Mouse (Mus musculus) ovary, adult 18-20 months (tissue): ENCODE results near the gene Tnfrsf8.
A peak's percentile ranks its signal among the peaks of the same experiment; 100 is the strongest.
"Not testable (repeated sequence)": the region's sequence is repeated elsewhere in the genome, so short reads cannot be mapped to it uniquely, and the experiment has no call there.

Experiments used
- DNase-seq: peaks from one replicate; pipeline ENCODE4 v3.0.0; 2022; ENCODE audit warnings: low spot score, mixed read lengths

The Tnfrsf8 gene

DNA sequence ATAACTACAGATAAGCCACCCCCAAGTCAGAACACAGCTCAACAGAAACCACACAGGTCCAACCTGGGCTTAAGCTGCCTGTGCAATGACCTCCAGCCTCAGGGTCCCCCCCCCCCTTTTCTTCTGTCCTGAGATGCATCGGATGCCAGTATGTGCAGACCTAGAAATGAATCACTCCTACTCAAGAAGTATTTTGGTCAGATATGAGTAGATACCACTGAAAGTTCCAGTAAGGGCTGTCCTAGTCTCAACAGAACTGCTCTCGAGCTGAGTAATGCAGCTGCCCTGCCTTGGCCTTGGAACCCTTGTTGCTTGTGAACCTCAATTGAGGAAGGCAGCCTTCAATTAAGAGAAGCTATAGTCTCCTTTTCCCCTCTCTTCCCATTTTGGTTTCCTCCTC, 4.1 kb downstream of the Tnfrsf8 start:
- no peak for DNase-seq

DNA sequence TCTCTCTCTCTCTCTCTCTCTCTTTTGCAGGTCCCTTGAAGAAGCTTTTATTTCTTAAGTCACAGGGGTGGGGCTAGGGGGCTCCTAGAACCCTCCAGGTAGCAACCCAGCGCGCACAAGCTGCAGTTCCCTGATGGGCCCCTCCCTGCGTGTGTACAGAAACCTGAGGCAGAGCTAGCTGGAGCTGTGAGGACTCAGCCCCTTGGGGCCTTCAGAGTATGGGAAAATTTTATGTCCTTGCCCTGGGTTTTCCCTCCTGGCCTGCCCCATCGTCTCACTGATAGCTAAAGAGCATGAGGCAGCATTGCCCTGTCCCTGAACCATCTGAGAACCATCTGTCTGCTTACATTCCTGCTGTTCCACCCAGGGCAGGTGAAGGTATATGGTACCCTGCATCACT, 8.5 kb downstream of the Tnfrsf8 start:
- DNase-seq: no peak

DNA sequence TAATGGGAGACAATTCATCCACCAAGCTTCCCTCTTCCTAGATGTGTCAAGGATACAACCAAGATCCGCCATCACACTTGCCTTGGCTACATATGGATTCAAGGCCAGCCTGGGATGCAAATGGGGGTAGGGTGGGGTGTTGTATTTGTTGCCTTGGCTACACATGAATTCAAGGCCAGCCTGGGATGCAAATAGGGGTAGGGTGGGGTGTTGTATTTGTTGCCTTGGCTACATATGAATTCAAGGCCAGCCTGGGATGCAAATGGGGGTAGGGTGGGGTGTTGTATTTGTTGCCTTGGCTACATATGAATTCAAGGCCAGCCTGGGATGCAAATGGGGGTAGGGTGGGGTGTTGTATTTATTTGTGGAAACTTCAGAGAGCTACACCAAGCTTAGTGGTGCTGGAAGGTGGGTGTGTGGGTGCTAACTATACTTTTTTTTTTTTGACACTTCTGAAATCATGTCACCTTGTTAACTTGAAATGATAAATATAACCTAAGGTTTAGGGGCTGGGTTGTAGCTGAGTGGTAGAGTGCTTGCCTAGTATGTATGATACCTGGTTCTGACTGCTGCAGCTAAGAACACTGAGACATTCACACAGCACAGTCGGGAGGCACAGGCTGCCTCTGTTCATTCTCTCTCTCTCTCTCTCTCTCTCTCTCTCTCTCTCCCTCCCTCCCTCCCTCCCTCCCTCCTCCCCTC, 9.2 kb downstream of the Tnfrsf8 start:
- DNase-seq: not testable (repeated sequence)

DNA sequence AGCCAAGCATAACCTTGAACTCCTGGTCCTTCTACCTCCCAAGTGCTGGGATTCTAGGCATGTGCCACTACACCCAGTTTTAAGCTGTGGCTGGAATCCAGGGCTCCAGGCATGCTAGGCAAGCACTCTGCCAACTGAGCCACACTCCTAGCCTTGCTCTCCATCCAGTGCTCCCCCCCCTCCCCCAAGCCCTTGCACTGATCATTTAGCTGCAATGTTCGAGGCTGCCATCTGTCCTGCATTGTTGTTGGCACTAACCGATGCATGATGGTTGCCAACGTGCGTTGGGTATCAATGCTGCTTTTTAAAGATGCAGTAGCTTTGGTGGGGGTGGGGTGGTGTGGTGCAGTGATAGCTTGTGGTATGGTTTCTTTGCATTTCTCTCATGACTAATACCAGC, 10.9 kb downstream of the Tnfrsf8 start:
- no peak for DNase-seq

DNA sequence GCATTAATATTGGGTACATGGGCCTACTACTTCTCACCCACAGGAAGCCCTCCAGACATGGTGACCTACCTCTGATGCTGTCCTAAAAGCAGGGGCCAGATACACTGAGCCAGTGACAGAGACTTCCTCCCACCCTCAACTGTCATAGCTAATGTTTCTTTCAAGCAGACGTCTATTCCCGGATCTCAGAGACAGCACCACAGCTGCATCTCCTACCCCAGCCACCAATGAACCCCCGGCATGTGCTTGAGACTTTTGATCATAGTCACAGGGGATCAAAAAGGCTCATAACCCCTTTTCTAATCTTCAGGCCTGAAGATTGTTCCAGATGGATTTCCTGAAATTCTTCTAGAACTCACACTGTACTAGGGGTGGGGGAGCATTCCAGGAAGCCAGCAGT, 12.9 kb downstream of the Tnfrsf8 start:
- no peak for DNase-seq

DNA sequence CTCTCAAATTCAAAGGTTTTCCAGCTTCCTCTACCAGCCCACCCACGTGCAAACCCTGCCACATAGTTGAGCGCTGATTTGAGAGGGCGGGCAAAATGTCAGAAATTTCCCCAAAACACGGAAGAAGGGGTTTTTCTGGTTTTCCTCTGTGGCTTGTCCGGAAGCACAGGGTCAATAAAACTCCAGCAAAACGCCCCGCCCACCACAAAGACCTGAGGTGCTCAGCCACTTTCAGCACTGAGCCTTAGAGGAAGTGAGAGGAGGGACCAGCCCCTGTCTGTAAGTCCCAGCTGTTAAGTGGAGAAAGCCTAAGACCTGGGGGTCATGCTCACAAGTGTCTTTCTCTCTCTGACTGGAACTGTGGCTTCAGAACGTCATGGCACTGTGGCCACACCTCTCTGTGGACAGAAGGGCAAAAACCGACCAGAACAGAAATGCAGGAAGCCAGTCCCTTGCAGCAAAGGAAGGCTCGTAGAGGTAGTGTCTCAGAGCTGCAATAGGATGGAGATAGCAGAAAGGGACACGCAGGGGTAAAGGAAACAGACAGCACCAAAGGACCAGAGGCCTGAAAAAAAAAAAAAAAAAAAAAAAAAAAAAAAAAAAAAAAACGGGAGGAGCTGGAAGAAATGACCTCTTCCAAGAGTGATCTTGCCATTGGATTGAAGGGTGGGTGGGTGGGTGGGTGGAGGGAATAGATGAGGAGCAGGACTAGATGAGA, 14.6 kb downstream of the Tnfrsf8 start:
- DNase-seq: no peak

DNA sequence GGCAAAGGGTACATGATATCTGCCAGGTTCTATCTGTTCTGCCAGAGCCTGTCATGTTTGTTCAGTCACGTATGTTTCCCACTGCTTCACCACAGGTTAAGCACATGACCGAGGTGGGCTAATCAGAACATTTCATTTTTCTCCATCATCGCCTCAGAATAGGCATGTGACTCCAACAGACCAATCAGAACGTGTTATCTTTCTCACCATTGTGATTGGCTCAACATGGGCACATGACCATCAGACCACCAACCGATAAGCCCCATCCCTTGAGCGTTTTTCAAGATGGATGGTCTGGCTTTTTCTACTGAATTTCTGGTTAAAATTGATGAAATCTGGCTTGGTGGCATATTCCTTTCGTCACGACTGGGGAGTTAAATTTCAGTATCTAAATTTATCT, 15.6 kb downstream of the Tnfrsf8 start:
- DNase-seq: no peak

DNA sequence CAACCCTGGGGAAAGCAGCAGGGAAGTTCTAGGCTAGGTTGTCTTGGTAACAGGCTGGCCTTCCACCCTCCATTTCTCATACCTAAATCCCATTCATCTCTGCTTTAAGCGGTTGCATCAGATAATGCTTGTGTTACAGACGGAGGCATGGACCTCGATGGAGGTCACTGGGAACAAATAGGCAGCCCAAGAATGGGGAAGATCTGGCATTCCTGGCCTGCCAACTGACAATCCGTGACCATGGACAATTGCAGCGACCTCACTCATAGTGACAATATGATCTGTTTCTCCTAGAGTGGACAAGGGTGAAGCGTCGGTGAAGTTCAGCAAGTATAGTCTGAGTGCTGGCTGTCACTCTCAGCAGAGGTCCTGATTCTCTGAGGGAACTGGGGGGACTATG, 16.1 kb downstream of the Tnfrsf8 start:
- DNase-seq: no peak

DNA sequence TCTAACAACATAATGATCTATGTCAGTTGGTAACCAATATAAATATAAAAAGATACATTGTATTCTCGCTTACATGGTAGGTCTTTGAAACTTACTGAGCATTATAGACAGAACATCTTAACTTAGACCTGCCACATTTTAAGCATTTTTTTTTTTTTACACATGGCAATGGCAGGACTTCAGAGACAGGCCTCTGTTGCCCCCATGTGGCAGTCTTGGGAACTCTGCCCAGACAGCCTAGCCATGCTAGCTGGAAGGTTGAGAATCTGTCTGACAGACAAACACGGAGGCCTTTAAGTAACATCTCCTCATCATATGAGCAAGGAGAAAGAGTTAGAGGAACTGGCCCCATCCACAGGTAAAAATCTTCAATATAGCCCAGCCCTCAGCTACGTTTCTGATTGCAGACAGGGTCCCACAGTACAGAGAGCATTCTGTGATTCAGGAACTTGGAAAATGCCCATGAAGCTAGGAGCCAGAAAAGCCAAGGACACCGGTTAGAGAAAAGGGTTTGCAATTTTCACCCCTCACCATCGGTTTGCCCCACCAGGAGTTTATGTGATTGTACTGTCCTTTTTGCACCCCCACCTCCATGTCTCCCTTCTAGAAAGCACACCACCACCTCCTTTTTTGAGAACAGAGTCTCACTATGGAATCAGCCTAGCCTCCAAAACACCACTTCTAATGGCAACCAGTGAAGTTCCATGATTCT, 19.2 kb downstream of the Tnfrsf8 start:
- no peak for DNase-seq

DNA sequence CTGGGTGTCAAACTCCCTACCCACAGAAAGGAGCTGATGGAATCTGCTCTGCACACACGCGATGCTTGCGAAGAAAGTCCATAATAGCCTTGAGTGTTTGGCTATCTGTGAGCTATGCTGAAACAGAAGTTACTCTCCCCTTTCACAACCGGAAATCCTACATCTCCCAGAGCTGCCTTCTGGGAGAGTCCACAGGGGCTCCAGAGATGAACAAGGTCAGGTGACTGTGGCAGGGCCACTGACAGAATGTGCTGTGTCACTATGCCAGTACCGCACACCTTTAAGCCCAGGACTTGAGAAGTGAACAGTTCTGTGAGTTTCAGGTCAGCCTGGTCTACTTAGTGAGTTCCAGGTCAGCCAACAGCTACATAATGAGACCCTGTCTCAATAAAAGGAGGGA, 20.4 kb downstream of the Tnfrsf8 start:
- DNase-seq: no peak

DNA sequence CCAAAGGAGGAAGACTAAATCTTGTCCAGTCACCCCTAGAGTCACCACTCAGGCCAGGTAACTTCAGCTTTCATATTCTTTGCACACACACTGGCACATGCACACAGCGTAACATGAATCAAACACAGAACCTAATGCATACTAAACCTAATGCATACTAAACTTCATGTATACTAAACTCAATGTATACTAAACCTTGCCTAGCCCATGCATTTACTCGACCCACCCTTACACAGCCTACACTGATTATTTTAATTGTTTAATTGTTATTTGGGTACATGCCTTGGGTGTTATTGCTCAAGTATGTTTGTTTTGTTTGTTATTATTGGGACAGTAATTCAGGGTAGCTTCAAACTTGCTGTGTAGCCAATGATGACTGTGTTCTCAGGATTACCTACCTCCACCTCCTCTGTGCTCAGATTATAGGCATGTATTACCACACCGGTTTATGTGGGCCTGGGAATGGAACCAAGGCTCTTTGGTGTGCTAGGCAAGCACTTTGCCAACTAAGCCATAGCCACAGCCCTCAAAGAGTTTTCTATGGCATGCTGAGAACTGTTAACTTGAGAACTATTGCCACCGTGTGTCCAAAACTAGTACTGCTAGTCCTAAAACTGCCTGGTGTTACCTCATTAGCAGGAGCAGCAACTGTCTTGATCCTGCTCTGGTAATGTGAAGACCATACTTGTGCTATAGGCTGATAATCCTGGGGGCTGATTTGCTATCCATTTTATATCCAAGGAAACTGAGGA, 28.4 kb downstream of the Tnfrsf8 start:
- DNase-seq: peak; percentile 40

DNA sequence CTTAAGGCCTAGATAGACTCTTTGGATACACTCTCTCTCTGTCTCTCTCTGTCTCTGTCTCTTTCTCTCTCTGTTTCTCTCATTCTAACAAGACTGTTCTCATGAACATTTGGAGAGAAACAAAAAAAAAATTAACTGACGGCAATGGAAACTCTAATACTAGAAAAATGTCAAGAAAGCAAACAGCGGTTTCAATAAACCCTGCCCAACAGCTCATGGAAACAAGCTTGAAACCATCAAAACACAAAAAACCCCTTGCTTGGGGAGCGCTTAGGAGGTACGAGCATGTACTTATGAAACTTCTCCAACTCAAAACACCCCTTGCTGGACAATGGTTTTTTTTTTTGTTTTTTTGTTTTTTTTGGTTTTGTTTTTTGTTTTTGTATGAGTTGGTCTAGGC, 30.3 kb downstream of the Tnfrsf8 start:
- no peak for DNase-seq

DNA sequence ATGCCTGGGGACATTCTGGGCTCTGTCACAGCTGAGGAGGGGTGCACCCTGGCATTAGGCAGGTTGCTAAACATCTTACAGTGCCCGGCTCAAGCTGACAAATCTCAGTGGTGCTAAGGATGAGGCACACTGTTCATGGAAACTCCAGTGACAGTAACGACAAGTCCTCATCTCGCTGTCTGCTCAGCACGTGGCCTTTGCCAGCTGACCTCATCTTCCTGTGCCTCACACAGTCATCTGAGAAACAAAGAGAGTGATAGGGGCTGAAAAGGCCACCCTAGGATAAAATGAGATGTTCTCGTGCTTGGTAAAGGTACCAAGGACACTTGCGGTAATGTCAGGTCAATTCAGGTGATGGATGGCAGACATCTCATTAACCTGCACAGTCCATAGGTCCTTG, 31.5 kb downstream of the Tnfrsf8 start:
- no peak for DNase-seq

DNA sequence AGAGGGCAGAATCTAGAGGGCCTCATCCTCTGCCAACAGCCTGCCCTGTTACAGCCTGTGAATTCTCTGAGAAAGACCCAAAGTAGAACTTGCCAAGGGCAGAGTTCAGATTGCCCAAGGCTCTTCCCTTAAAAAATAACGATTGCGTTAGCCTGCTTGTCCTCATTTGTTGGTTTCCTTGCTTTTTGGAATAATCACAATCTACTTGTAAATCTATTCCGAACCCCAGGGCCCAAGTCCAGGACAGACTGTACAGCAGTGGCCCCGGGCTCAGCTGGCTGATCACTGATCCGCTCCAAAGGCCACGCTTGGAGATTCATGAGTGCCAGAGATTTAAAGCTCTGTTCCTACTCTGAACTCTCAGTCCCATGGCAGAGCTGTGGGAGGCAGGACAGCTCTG, 34.0 kb downstream of the Tnfrsf8 start:
- DNase-seq: peak; percentile 71

DNA sequence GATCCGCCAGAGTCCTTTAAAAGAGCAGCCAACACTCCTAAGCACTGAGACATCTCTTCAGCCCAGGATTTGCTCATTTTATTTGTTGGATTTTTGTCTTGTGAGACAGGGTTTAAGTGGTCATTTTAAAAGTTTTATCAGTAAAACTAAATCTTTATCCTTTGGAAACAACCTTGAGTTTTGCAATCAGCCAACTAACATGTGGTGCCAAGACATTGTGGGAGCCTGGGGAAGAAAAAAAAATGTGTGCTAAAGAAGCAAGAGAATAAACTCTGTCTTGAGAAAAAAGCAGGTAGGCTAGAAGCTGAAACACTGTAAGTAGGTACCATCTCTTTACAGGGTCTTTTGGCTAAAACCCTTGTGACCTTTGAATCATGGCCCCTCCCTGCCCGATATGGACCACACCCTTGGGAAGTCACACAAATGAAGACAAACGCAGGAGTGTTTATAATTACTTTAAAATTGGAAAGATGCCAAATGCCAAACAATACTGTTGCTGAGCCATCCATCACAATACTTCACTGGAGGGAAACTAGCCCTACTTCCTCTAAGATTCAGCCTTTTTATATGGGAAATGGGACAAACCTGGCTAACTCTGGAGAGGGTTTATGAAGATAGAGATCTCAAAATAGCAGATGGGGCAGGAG, 36.1 kb downstream of the Tnfrsf8 start:
- DNase-seq: peak; percentile 43

DNA sequence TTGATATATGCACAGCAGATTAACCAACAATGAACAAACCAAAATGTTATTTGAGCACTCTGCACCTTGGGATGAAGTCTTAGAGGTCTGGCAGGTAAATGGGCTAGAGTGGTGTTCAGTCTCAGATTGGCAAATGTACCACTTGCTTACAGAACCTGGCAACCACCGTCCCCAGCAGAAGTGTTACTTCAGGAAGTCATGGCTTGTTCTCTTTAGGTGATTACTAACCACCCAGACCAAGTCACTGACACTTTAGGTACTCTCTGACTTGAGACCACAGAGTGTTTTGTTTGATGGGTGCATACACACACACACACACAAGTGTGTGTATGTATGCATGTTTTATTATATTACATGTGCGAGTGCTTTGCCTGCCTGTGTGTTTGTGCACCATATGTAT, 36.7 kb downstream of the Tnfrsf8 start:
- DNase-seq: no peak

DNA sequence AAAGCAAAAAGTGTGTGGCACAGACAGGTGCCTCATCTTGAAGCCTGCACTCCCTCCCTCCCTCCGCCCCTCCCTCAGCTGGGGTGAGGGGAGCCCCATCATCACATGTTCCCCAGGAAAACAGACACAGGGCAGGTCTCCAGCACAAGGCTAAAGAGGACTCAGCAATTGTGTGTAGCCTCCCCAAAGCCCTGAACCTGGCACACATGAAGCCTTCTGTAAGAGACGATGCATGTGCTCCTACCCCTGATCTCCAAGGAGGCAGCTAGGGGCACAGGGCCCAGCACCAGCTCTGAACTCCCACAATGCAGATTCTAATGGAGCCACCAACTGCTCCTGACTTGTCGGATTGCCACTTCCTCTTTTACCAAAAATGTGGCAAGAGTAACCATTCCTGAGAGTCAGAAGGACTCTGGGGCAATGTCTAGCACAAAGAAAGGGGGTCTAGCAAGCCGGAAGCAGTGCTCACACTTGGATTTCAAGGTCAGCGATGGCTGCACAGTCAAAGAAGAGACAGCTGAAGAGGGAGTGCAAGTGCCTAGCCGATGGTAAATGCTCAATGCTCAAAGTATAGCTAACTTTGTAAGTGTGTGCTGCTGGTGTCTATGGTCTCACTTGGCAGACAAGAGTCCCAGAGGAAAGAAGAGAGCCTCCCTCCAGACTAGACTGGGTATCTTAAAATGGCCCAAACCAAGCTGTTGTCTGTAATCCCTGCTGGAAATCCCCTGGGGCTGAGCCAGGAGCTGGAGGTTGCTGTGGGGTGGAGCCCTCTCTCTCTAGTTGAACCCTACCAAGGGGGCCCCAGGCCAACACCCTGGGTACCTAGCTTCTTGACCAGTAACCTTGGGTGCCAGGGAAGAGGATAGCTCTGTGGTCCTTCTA, 38.4 kb downstream of the Tnfrsf8 start:
- no peak for DNase-seq

DNA sequence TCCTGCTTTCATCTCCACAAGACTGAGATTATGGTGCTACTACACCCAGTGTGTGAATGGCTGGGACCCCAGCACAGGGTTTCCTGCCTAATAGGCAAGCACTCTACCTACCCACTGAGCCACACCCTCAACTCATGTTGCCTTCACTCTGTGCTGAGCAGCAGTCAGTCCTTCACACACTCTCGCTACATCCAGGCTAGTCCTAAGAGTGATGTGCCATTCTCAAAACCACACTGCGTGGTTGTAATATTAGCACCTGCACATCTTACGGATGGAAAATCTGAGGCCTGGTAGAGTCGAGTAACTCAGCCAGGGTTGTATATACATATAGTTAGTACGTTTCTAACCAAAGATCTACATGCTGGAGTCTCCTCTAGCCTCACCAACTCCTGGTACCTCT, 40.1 kb downstream of the Tnfrsf8 start:
- DNase-seq: no peak

DNA sequence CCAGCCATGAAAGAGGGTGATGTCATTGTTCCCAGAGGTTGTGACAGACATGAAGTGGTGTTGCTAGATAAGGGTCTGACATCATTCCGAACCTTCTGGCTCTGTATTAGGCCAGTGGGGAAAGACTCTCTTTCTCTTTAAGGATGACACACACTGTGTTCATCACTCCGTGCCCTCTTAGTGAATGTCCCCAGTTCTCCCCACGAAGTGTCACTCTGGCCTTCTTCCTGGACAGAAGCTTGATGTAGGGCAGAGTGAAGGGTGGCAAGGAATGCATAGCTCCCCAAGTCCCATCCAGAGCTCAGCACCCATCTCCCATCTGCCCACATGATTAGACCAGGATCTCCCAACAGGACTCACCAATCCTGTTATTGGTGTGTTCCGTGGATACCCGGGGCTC, 41.0 kb downstream of the Tnfrsf8 start:
- DNase-seq: no peak

DNA sequence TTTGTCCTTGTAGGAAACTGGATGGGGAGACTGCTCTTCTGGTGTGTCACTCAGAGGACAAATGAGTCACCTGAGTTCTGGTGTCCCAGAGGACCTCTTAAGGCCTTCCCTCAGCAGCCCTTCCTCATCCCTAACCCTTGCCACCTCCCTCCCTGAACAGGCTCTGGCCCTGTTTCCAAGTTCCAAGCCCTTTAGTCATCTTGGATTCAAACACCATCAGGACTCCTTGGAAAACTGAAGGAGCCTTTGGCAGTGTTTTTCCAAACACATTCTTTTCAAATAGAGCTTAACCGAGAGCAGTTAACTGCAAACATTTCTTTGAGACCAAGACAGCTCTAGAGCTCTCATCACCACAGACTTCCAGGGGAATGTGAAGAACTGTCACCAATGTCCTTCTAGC, 42.2 kb downstream of the Tnfrsf8 start:
- DNase-seq: peak; percentile 47

DNA sequence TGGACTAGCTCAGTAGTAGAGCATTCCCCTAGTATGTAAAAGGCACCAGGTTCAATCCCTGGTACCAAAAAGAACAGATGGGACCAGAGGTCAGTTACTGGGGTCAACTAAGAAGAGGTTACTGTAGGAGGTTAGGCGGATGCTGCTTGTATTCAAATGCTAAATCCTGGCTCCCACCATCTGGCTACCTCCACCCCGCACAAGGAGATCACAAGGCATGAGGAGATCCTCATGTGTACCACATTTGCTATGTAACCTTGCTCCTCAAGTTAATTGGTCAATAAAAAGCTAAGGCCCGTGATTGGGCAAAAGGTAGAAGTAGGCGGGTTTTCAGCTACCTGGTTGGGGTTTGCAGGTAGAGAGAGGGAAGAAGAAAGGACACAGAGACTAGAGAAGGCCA, 43.3 kb downstream of the Tnfrsf8 start:
- no peak for DNase-seq
